Comparison of ENCODE assay signal across 14 mouse cellular contexts in the genomic region with DNA sequence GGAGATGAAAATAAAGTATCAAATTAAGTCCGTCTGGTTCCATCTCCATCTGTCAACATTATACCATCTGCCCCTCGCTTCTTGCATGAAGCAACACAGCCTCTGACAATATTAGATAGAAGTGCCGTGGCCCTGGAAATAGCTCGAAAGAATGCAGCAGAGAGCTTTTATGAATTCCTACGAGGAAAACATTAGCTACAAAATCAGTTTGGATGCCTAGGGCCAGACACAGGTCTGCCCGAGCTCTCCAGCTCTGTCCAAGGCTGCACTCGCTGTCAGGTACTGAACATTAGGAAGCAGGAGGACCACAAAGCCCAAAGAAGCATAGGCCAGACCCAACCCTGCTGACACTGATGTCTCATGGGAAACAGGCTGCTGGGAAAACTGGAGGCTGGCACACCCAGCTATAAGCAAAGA.
DNase-seq lines count a peak whose midpoint lies in the region; ATAC-seq lines count a peak whose summit lies in the region.
"Had no signal": no experiment of that assay in that cellular context is flagged by ENCODE, and none has a peak within 500 bp of the region (broad histone marks: within the 10 kb centered on the region; RNA-seq: fewer than 3 reads in every experiment).

No protein-coding gene starts in this region.

- no peaks in the 10 kb centered on the region for H3K4me1 ChIP-seq in forebrain, embryonic 16.5 days (replicated peaks; ENCODE audit: control insufficient read depth, insufficient read depth, low read length)
- H3K4me1 ChIP-seq in hindbrain, embryonic 13.5 days (replicated peaks) = no peaks in the 10 kb centered on the region
- H3K4me1 ChIP-seq: limb, embryonic 13.5 days; neural tube, embryonic 15.5 days had no signal

- H3K9me3 ChIP-seq in forebrain, embryonic 16.5 days (ENCODE audit: control insufficient read depth, low read length) = peaks cover 55% of the 10 kb centered on the region
- peaks cover 83% of the 10 kb centered on the region for H3K9me3 ChIP-seq in hindbrain, embryonic 13.5 days

- DNase-seq in left cerebral cortex, adult 11 months (ENCODE audit: low spot score) = peak; percentile 70
- DNase-seq in left cerebral cortex, postnatal 4 days = no peak
- peak; percentile 73 to 94 for DNase-seq in layer of hippocampus, postnatal 14 days (ENCODE audit: low spot score in 2 of 2)
- peak; percentile 27 for DNase-seq in right cerebral cortex, postnatal 4 days
- DNase-seq in kidney, adult 9 months = no peak
- DNase-seq in neural tube, embryonic 10.5 days (ENCODE audit: extremely low spot score, low spot score) = no peak
- DNase-seq: adrenal gland, postnatal 14 days; heart, adult 2 months; kidney, adult 8-10 months had no signal

- intact Hi-C loops in left cerebral cortex, postnatal 4 days (cut with DNase I) = no loop called here

- H3K36me3 ChIP-seq in forebrain, embryonic 16.5 days (ENCODE audit: control insufficient read depth, insufficient read depth) = no peaks in the 10 kb centered on the region
- H3K36me3 ChIP-seq in hindbrain, embryonic 13.5 days = no peaks in the 10 kb centered on the region
- H3K36me3 ChIP-seq: limb, embryonic 13.5 days; neural tube, embryonic 15.5 days had no signal

- H3K27ac ChIP-seq in forebrain, embryonic 16.5 days (ENCODE audit: low read length) = peak overlapping the region; percentile 34
- H3K27ac ChIP-seq in hindbrain, embryonic 13.5 days = no peak overlapping the region
- H3K27ac ChIP-seq: heart, adult 2 months; limb, embryonic 13.5 days; neural tube, embryonic 15.5 days had no signal

- WGBS in forebrain, embryonic 16.5 days = 81% methylated on average over 7 of the region's 7 CpGs
- 83% methylated on average over 7 of the region's 7 CpGs for WGBS in hindbrain, embryonic 13.5 days

- no peak overlapping the region for H3K4me3 ChIP-seq in forebrain, embryonic 16.5 days (replicated peaks; ENCODE audit: low read length)
- H3K4me3 ChIP-seq in hindbrain, embryonic 13.5 days = no peak overlapping the region
- H3K4me3 ChIP-seq: heart, adult 2 months; limb, embryonic 13.5 days; neural tube, embryonic 15.5 days had no signal

- H3K4me2 ChIP-seq in forebrain, embryonic 16.5 days (ENCODE audit: low read length) = no peak overlapping the region
- no peak overlapping the region for H3K4me2 ChIP-seq in hindbrain, embryonic 13.5 days
- H3K4me2 ChIP-seq: limb, embryonic 13.5 days; neural tube, embryonic 15.5 days had no signal

- ATAC-seq in forebrain, embryonic 16.5 days = no peak
- no peak for ATAC-seq in hindbrain, embryonic 13.5 days (ENCODE audit: low FRiP score)
- ATAC-seq: midbrain, embryonic 16.5 days had no signal

- no peak overlapping the region for H3K9ac ChIP-seq in forebrain, embryonic 16.5 days (replicated peaks; ENCODE audit: low read depth, low read length)
- H3K9ac ChIP-seq in hindbrain, embryonic 13.5 days = no peak overlapping the region
- H3K9ac ChIP-seq: limb, embryonic 13.5 days; neural tube, embryonic 15.5 days had no signal

- no peaks in the 10 kb centered on the region for H3K27me3 ChIP-seq in forebrain, embryonic 16.5 days (replicated peaks; ENCODE audit: control insufficient read depth, insufficient read depth, low read length)
- H3K27me3 ChIP-seq in hindbrain, embryonic 13.5 days = no peaks in the 10 kb centered on the region
- H3K27me3 ChIP-seq: limb, embryonic 13.5 days; neural tube, embryonic 15.5 days had no signal

Comparison
In these comparisons a context has a peak if more than half of its experiments do, and no peak if none do; other contexts are left out.
1. DNase-seq: peak in left cerebral cortex, adult 11 months (single experiment), layer of hippocampus, postnatal 14 days (2 of 2) and right cerebral cortex, postnatal 4 days (single experiment); none in left cerebral cortex, postnatal 4 days (single experiment), kidney, adult 9 months (single experiment) and neural tube, embryonic 10.5 days (single experiment).